8 mouse cellular contexts compared by ENCODE assay signal in genomic region chr2:181241602-181242313, GRCm38 (mm10). TPM values are rescaled to one million over a fixed set of nuclear protein-coding genes. Genes with fewer than 3 reads are reported as not detected.
DNase-seq lines count a peak whose midpoint lies in the region; ATAC-seq and TF ChIP-seq lines count a peak whose summit lies in the region.

TSS of gene Helz2 (minus strand) at chr2:181242027.

- in situ Hi-C loops in Patski (cut with MboI; ENCODE audit: low pct_unique_long_range_greater_than_20kb): no loop called here

- H3K4me3 ChIP-seq in erythroblast, embryonic 14.5 days (replicated peaks): peak within 1 kb of the TSS; percentile 76
- peak within 1 kb of the TSS; percentile 24 for H3K4me3 ChIP-seq in hindbrain, embryonic 11.5 days (ENCODE audit: low read depth, low read length)
- peak within 1 kb of the TSS; percentile 51 for H3K4me3 ChIP-seq in limb, embryonic 15.5 days
- peak within 1 kb of the TSS; percentile 19; the same call in 1 of the 2 replicates for H3K4me3 ChIP-seq in midbrain, postnatal 0 days (ENCODE audit: low read depth, low read length)

- peak within 1 kb of the TSS; percentile 26 for H3K4me2 ChIP-seq in hindbrain, embryonic 11.5 days (replicated peaks; ENCODE audit: low read depth, low read length)
- H3K4me2 ChIP-seq in limb, embryonic 15.5 days: peak within 1 kb of the TSS; percentile 59
- H3K4me2 ChIP-seq in midbrain, postnatal 0 days (ENCODE audit: low read depth, low read length, poor library complexity, severe bottlenecking): peak within 1 kb of the TSS; percentile 16

- H3K9me3 ChIP-seq in erythroblast, embryonic 14.5 days (ENCODE audit: control insufficient read depth, low read length): no peaks in the 10 kb centered on the region
- no peaks in the 10 kb centered on the region for H3K9me3 ChIP-seq in hindbrain, embryonic 11.5 days (ENCODE audit: control insufficient read depth, low read length)
- no peaks in the 10 kb centered on the region for H3K9me3 ChIP-seq in limb, embryonic 15.5 days
- no peaks in the 10 kb centered on the region for H3K9me3 ChIP-seq in midbrain, postnatal 0 days (ENCODE audit: low read length)

- peaks cover 38% of the 10 kb centered on the region for H3K4me1 ChIP-seq in erythroblast, embryonic 14.5 days (ENCODE audit: control insufficient read depth)
- no peaks in the 10 kb centered on the region for H3K4me1 ChIP-seq in hindbrain, embryonic 11.5 days (replicated peaks; ENCODE audit: control insufficient read depth, insufficient read depth, low read length)
- H3K4me1 ChIP-seq in limb, embryonic 15.5 days: peaks cover 18% of the 10 kb centered on the region
- H3K4me1 ChIP-seq in midbrain, postnatal 0 days (ENCODE audit: insufficient read depth, low read length): no peaks in the 10 kb centered on the region

- CTCF ChIA-PET in Patski (lab: Charles Lee): interaction anchor here (2.4 kb wide), 1 partner anchor 13 kb away, joined by 11 read pairs; no protein-coding TSS in a partner anchor

- ATAC-seq in Patski: peak; percentile 74
- no peak for ATAC-seq in hindbrain, embryonic 11.5 days (ENCODE audit: low FRiP score)
- ATAC-seq in limb, embryonic 15.5 days (ENCODE audit: insufficient number of reproducible peaks, low FRiP score, low TSS enrichment, low read depth): no peak
- ATAC-seq in midbrain, postnatal 0 days (ENCODE audit: low FRiP score): no peak

- peaks cover 36% of the 10 kb centered on the region for H3K36me3 ChIP-seq in erythroblast, embryonic 14.5 days (ENCODE audit: control insufficient read depth)
- H3K36me3 ChIP-seq in hindbrain, embryonic 11.5 days (ENCODE audit: control insufficient read depth, insufficient read depth, low read length): no peaks in the 10 kb centered on the region
- H3K36me3 ChIP-seq in limb, embryonic 15.5 days: peaks cover 6% of the 10 kb centered on the region
- no peaks in the 10 kb centered on the region for H3K36me3 ChIP-seq in midbrain, postnatal 0 days (ENCODE audit: insufficient read depth, low read length)

- H3K9ac ChIP-seq in hindbrain, embryonic 11.5 days (ENCODE audit: low read depth, low read length): no peak within 1 kb of the TSS
- H3K9ac ChIP-seq in limb, embryonic 15.5 days: peak within 1 kb of the TSS; percentile 38; the same call in 1 of the 2 replicates
- 0 out of 2 replicates have a peak within 1 kb of the TSS, but pooled peaks have one; percentile 8 for H3K9ac ChIP-seq in midbrain, postnatal 0 days (replicated peaks; ENCODE audit: low read length, poor library complexity, severe bottlenecking)

- no peaks in the 10 kb centered on the region for H3K27me3 ChIP-seq in Patski
- H3K27me3 ChIP-seq in erythroblast, embryonic 14.5 days (ENCODE audit: control insufficient read depth): peaks cover 9% of the 10 kb centered on the region
- no peaks in the 10 kb centered on the region for H3K27me3 ChIP-seq in hindbrain, embryonic 11.5 days (ENCODE audit: control insufficient read depth, insufficient read depth, low read length)
- no peaks in the 10 kb centered on the region for H3K27me3 ChIP-seq in limb, embryonic 15.5 days
- H3K27me3 ChIP-seq in midbrain, postnatal 0 days (ENCODE audit: insufficient read depth, low read length): no peaks in the 10 kb centered on the region

- DNase-seq in 3134 (ENCODE audit: extremely low read depth, insufficient read length, low spot score) (peak; percentile 80), Patski (ENCODE audit: low read depth, low spot score) (peak; percentile 1)
- DNase-seq in hindbrain, embryonic 11.5 days (ENCODE audit: low spot score): peak; percentile 12
- no peak for DNase-seq in midbrain, postnatal 0 days (ENCODE audit: low spot score)
- peak; percentile 72 for DNase-seq in thymus, postnatal 4 days
- no peak for DNase-seq in frontal cortex, adult 2 months (ENCODE audit: extremely low spot score in 1 of 2, low spot score in 1 of 2)

- WGBS in hindbrain, embryonic 11.5 days: 16% methylated on average over 16 of the region's 16 CpGs
- 6% methylated on average over 16 of the region's 16 CpGs for WGBS in limb, embryonic 15.5 days
- 15% methylated on average over 16 of the region's 16 CpGs for WGBS in midbrain, postnatal 0 days

- POLR2A ChIA-PET in Patski (lab: Charles Lee): interaction anchor here (2.0 kb wide), 1 partner anchor 45 kb away, joined by 11 read pairs; no protein-coding TSS in a partner anchor

- TF ChIP-seq CTCF in Patski (IDR thresholded peaks at IDR 0.05): no peak
- no peak for TF ChIP-seq CTCF in midbrain, postnatal 0 days (IDR thresholded peaks at IDR 0.05)

- no peak within 1 kb of the TSS for H3K27ac ChIP-seq in hindbrain, embryonic 11.5 days (ENCODE audit: low read depth, low read length)
- no peak within 1 kb of the TSS for H3K27ac ChIP-seq in limb, embryonic 15.5 days
- H3K27ac ChIP-seq in midbrain, postnatal 0 days (ENCODE audit: low read depth, low read length): no peak within 1 kb of the TSS

RNA-seq across cellular contexts. Expression of gene Helz2, which starts in this region (rescaled TPM):
- polyA plus RNA-seq in Patski (2021): 9.4 TPM
- polyA plus RNA-seq in erythroblast, embryonic 14.5 days (2012): 0.10 and 0.17 TPM in 2 replicates
- polyA plus RNA-seq in hindbrain, embryonic 11.5 days (2014; fragmentation: Nextera tagmentation; extraction: Ambion mirVana): 0.48 and 0.57 TPM in 2 replicates
- 1.3 and 1.4 TPM in 2 replicates for polyA plus RNA-seq in limb, embryonic 15.5 days (2015; fragmentation: Nextera tagmentation; extraction: Ambion mirVana)
- total RNA-seq in midbrain, postnatal 0 days (2014; rRNA removed): 2.9 and 3.7 TPM in 2 replicates
- 0.15 and 0.16 TPM in 2 replicates for polyA plus RNA-seq in midbrain, postnatal 0 days (2015; fragmentation: Nextera tagmentation; extraction: Ambion mirVana)
- 3.0 TPM in 2 replicates for polyA plus RNA-seq in frontal cortex, adult 2 months (2012; rRNA removed)

Comparison
In these comparisons a context has a peak if more than half of its experiments do, and no peak if none do; other contexts are left out.
1. Peak in DNase-seq, H3K4me3 ChIP-seq and H3K4me2 ChIP-seq in hindbrain, embryonic 11.5 days; RNA of the gene not detected or under 1 TPM.
2. DNase-seq: peak in 3134 (single experiment), Patski (single experiment) and thymus, postnatal 4 days (single experiment); none in midbrain, postnatal 0 days (single experiment) and frontal cortex, adult 2 months (0 of 2).
3. H3K4me3 ChIP-seq: peak in every context shown above with its lines; median percentile 76 in erythroblast, embryonic 14.5 days; 51 in limb, embryonic 15.5 days; 24 in hindbrain, embryonic 11.5 days; 19 in midbrain, postnatal 0 days.
4. Peak in every context shown above with its lines, with median percentiles within 50 percentile points of each other: H3K4me2 ChIP-seq.